10 mouse cellular contexts compared by ENCODE assay signal in the genomic region with DNA sequence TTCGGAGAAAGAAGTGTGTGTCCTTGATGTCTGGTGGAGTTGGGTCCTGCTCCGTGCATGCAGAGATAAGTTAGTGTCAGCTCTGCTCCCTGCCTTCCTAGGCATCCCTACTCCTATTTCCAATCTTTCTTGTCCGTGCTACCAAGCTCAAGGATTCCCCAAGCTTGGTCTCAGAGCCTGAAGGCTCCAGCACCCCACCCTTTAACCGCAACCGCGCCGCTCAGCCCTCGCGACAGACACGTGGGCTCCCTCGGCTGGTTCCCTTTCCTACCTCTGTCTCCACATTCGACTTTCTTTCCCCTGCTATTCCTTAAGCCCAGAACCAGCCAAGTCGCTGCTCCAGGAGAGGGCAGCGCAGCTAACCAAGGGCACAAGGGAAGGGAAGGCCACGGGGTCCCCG. TPM values are rescaled to one million over a fixed set of nuclear protein-coding genes. Genes with fewer than 3 reads are reported as not detected.
A peak's percentile ranks its signal among the peaks of the same experiment; 100 is the strongest.
DNase-seq lines count a peak whose midpoint lies in the region; ATAC-seq and TF ChIP-seq lines count a peak whose summit lies in the region.
"Had no signal": no experiment of that assay in that cellular context is flagged by ENCODE, and none has a peak within 500 bp of the region (broad histone marks: within the 10 kb centered on the region; RNA-seq: fewer than 3 reads in every experiment).

No protein-coding gene starts in this region.

- peak overlapping the region; percentile 53 for H3K4me3 ChIP-seq in erythroblast, embryonic 14.5 days (replicated peaks)
- H3K4me3 ChIP-seq in neural tube, embryonic 12.5 days = 0 out of 2 replicates have a peak overlapping the region, but pooled peaks have one; percentile 2
- peak overlapping the region; percentile 51 for H3K4me3 ChIP-seq in liver, embryonic 13.5 days (replicated peaks)
- peak overlapping the region; percentile 47 for H3K4me3 ChIP-seq in stomach, postnatal 0 days (ENCODE audit: low read depth, low read length)

- H3K4me2 ChIP-seq in neural tube, embryonic 12.5 days (replicated peaks) = no peak overlapping the region; the same call in 1 of the 2 replicates
- peak overlapping the region; percentile 50 for H3K4me2 ChIP-seq in liver, embryonic 13.5 days
- peak overlapping the region; percentile 61 for H3K4me2 ChIP-seq in stomach, postnatal 0 days (replicated peaks; ENCODE audit: low read depth)

- H3K4me1 ChIP-seq in erythroblast, embryonic 14.5 days (ENCODE audit: control insufficient read depth) = no peaks in the 10 kb centered on the region
- peaks cover 30% of the 10 kb centered on the region for H3K4me1 ChIP-seq in neural tube, embryonic 12.5 days
- H3K4me1 ChIP-seq in liver, embryonic 13.5 days (replicated peaks) = peaks cover 14% of the 10 kb centered on the region; the same call in 1 of the 2 replicates
- H3K4me1 ChIP-seq in stomach, postnatal 0 days (replicated peaks; ENCODE audit: control insufficient read depth, insufficient read depth) = no peaks in the 10 kb centered on the region; the same call in 1 of the 2 replicates

- no peaks in the 10 kb centered on the region; the same call in 1 of the 2 replicates for H3K9me3 ChIP-seq in erythroblast, embryonic 14.5 days (ENCODE audit: control insufficient read depth, low read length)
- H3K9me3 ChIP-seq in neural tube, embryonic 12.5 days = no peaks in the 10 kb centered on the region
- no peaks in the 10 kb centered on the region for H3K9me3 ChIP-seq in liver, embryonic 13.5 days (replicated peaks)
- no peaks in the 10 kb centered on the region for H3K9me3 ChIP-seq in stomach, postnatal 0 days (ENCODE audit: control insufficient read depth, low read length)

- H3K9ac ChIP-seq in neural tube, embryonic 12.5 days = no peak overlapping the region
- H3K9ac ChIP-seq in liver, embryonic 13.5 days = peak overlapping the region; percentile 65
- H3K9ac ChIP-seq in stomach, postnatal 0 days (ENCODE audit: low read length) = peak overlapping the region; percentile 69

- peaks cover 2% of the 10 kb centered on the region; the same call in 1 of the 2 replicates for H3K36me3 ChIP-seq in erythroblast, embryonic 14.5 days (ENCODE audit: control insufficient read depth)
- H3K36me3 ChIP-seq in neural tube, embryonic 12.5 days = no peaks in the 10 kb centered on the region
- no peaks in the 10 kb centered on the region for H3K36me3 ChIP-seq in liver, embryonic 13.5 days
- no peaks in the 10 kb centered on the region for H3K36me3 ChIP-seq in stomach, postnatal 0 days (ENCODE audit: control insufficient read depth, insufficient read depth, low read length)

- no peak for ATAC-seq in erythroblast, adult 5-6 weeks (replicated peaks; ENCODE audit: low FRiP score, poor library complexity, severe bottlenecking)
- no peak for ATAC-seq in neural tube, embryonic 12.5 days (ENCODE audit: low FRiP score, low read depth)
- no peak for ATAC-seq in liver, embryonic 13.5 days (ENCODE audit: low read depth)
- ATAC-seq in stomach, postnatal 0 days (ENCODE audit: low FRiP score, low TSS enrichment) = no peak

- TF ChIP-seq EP300 in stomach, postnatal 0 days (optimal IDR thresholded peaks at IDR 0.05) = no peak

- peaks cover 82% of the 10 kb centered on the region for H3K27me3 ChIP-seq in erythroblast, embryonic 14.5 days (ENCODE audit: control insufficient read depth)
- peaks cover 96% of the 10 kb centered on the region for H3K27me3 ChIP-seq in neural tube, embryonic 12.5 days (replicated peaks)
- H3K27me3 ChIP-seq in liver, embryonic 13.5 days = peaks cover 86% of the 10 kb centered on the region
- H3K27me3 ChIP-seq in stomach, postnatal 0 days (ENCODE audit: control insufficient read depth, insufficient read depth, low read length) = peaks cover 13% of the 10 kb centered on the region

- DNase-seq in neural tube, embryonic 10.5 days (ENCODE audit: extremely low spot score, low spot score) = no peak
- no peak for DNase-seq in liver, embryonic 13.5 days
- DNase-seq in stomach, postnatal 0 days (ENCODE audit: low spot score) = peak; percentile 60
- DNase-seq in thymus, postnatal 4 days = no peak
- no peak for DNase-seq in urinary bladder, adult 18-20 months (ENCODE audit: low spot score in 2 of 2)

- 1% methylated on average over 16 of the region's 16 CpGs for WGBS in neural tube, embryonic 12.5 days
- 2% methylated on average over 16 of the region's 16 CpGs for WGBS in liver, embryonic 13.5 days (ENCODE audit: insufficient replicate concordance)
- 3% methylated on average over 16 of the region's 16 CpGs for WGBS in stomach, postnatal 0 days

- TF ChIP-seq CTCF in stomach, postnatal 0 days (IDR thresholded peaks at IDR 0.05; ENCODE audit: low read depth) = peak; percentile 3; the same call in 1 of the 2 replicates

- no peak overlapping the region for H3K27ac ChIP-seq in neural tube, embryonic 12.5 days
- H3K27ac ChIP-seq in liver, embryonic 13.5 days = peak overlapping the region; percentile 18; the same call in 1 of the 2 replicates
- peak overlapping the region; percentile 82 for H3K27ac ChIP-seq in stomach, postnatal 0 days (replicated peaks)

RNA-seq across cellular contexts. Expression of a gene that starts 1.4 kb away (rescaled TPM):
- 0.06 and 0.19 TPM in 2 replicates for polyA plus RNA-seq in erythroblast, embryonic 14.5 days (2012)
- not detected in 2 replicates for total RNA-seq in erythroblast, adult 5-6 weeks (2015; ENCODE audit: low replicate concordance)
- 0.28 TPM in 1 of 2 replicates, not detected in the other for total RNA-seq in erythroblast, adult 5-6 weeks (2017; ENCODE audit: low replicate concordance)
- 0.24 and 0.28 TPM in 2 replicates for polyA plus RNA-seq in neural tube, embryonic 12.5 days (2016; fragmentation: Nextera tagmentation; extraction: Ambion mirVana)
- polyA plus RNA-seq in liver, embryonic 13.5 days (2015; fragmentation: Nextera tagmentation; extraction: Ambion mirVana) = 1.3 and 1.6 TPM in 2 replicates
- polyA plus RNA-seq in stomach, postnatal 0 days (2015; fragmentation: Nextera tagmentation; extraction: Ambion mirVana) = 25.1 and 25.8 TPM in 2 replicates

RNA-seq across cellular contexts. Expression of a gene that starts 14.7 kb away (rescaled TPM):
- polyA plus RNA-seq in erythroblast, embryonic 14.5 days (2012) = not detected in 2 replicates
- not detected in 2 replicates for total RNA-seq in erythroblast, adult 5-6 weeks (2015; ENCODE audit: low replicate concordance)
- total RNA-seq in erythroblast, adult 5-6 weeks (2017; ENCODE audit: low replicate concordance) = not detected in 2 replicates
- 0.08 TPM in 1 of 2 replicates, not detected in the other for polyA plus RNA-seq in neural tube, embryonic 12.5 days (2016; fragmentation: Nextera tagmentation; extraction: Ambion mirVana)
- not detected in 2 replicates for polyA plus RNA-seq in liver, embryonic 13.5 days (2015; fragmentation: Nextera tagmentation; extraction: Ambion mirVana)
- polyA plus RNA-seq in stomach, postnatal 0 days (2015; fragmentation: Nextera tagmentation; extraction: Ambion mirVana) = 0.04 TPM in 1 of 2 replicates, not detected in the other
- polyA plus RNA-seq: C2C12 had no signal

RNA-seq across cellular contexts. Expression of a gene that starts 57.1 kb away (rescaled TPM):
- not detected in 2 replicates for polyA plus RNA-seq in erythroblast, embryonic 14.5 days (2012)
- total RNA-seq in erythroblast, adult 5-6 weeks (2015; ENCODE audit: low replicate concordance) = not detected in 2 replicates
- total RNA-seq in erythroblast, adult 5-6 weeks (2017; ENCODE audit: low replicate concordance) = not detected in 2 replicates
- not detected in 2 replicates for polyA plus RNA-seq in neural tube, embryonic 12.5 days (2016; fragmentation: Nextera tagmentation; extraction: Ambion mirVana)
- polyA plus RNA-seq in liver, embryonic 13.5 days (2015; fragmentation: Nextera tagmentation; extraction: Ambion mirVana) = not detected in 2 replicates
- 0.50 and 0.93 TPM in 2 replicates for polyA plus RNA-seq in stomach, postnatal 0 days (2015; fragmentation: Nextera tagmentation; extraction: Ambion mirVana)
- polyA plus RNA-seq: C2C12; lung, embryonic 16.5 days had no signal

Comparison
In these comparisons a context has a peak if more than half of its experiments do, and no peak if none do; other contexts are left out.
1. H3K4me3 ChIP-seq: peak in every context shown above with its lines; median percentile 53 in erythroblast, embryonic 14.5 days; 51 in liver, embryonic 13.5 days; 47 in stomach, postnatal 0 days; 2 in neural tube, embryonic 12.5 days.
2. RNA of a gene that starts 1.4 kb away (polyA plus RNA-seq): 25.1 to 25.8 TPM in stomach, postnatal 0 days; 1.3 to 1.6 TPM in liver, embryonic 13.5 days, 0.24 to 0.28 TPM in neural tube, embryonic 12.5 days and 0.06 to 0.19 TPM in erythroblast, embryonic 14.5 days; every median in the first group is over 10 times any median in the second.